Mouse (Mus musculus) liver, postnatal 0 days (tissue): Measurements from ENCODE around the gene Abcg2. TPM values are rescaled to one million over a fixed set of nuclear protein-coding genes. Genes with fewer than 3 reads are reported as not detected.

Experiments used
- ATAC-seq: fragments of 200-750 bp; cut with Nextera tagmentation; 2 replicates; pipeline ENCODE4 v1.8.0; 2017; ENCODE audit warnings: mild to moderate bottlenecking, moderate library complexity
- DNase-seq: peaks from one replicate; pipeline ENCODE4 v3.0.0-alpha.2; 2016
- H3K27ac ChIP-seq: fragments of 300-500 bp; sonication (generic); 2 replicates; pipeline ENCODE4 v1.5.1; 2014; ENCODE audit warnings: antibody characterized with exemption, moderate library complexity, mild to moderate bottlenecking, low read depth
- H3K27me3 ChIP-seq: fragments of 300-500 bp; sonication (generic); 2 replicates; pipeline ENCODE4 v1.6.1; 2014; ENCODE audit warnings: low read length, control low read depth, mixed read lengths; ENCODE audit not compliant: insufficient read depth
- H3K36me3 ChIP-seq: fragments of 300-500 bp; sonication (generic); replicated peaks from 2 replicates; pipeline ENCODE4 v1.6.1; 2014; ENCODE audit warnings: mild to moderate bottlenecking, control low read depth, low read length, moderate library complexity, mixed read lengths; ENCODE audit not compliant: insufficient read depth
- H3K4me1 ChIP-seq: fragments of 300-500 bp; sonication (generic); 2 replicates; pipeline ENCODE4 v1.6.1; 2014; ENCODE audit warnings: antibody characterized with exemption, mild to moderate bottlenecking, control low read depth; ENCODE audit not compliant: insufficient read depth
- H3K4me2 ChIP-seq: fragments of 300-500 bp; sonication (generic); 2 replicates; pipeline ENCODE4 v1.6.1; 2014; ENCODE audit warnings: low read depth, mild to moderate bottlenecking, low read length, moderate library complexity, mixed read lengths
- H3K4me3 ChIP-seq: fragments of 300-500 bp; sonication (generic); 2 replicates; pipeline ENCODE4 v1.5.1; 2014; ENCODE audit warnings: low read depth, low read length
- H3K9ac ChIP-seq: fragments of 300-500 bp; sonication (generic); replicated peaks from 2 replicates; pipeline ENCODE4 v1.6.1; 2014; ENCODE audit warnings: mild to moderate bottlenecking, moderate library complexity
- H3K9me3 ChIP-seq: fragments of 300-500 bp; sonication (generic); 2 replicates; pipeline ENCODE4 v1.6.1; 2016; ENCODE audit warnings: mild to moderate bottlenecking, control low read depth, low read length, mixed read lengths
- CTCF ChIP-seq: sonication (generic); IDR thresholded peaks from 2 replicates; pipeline ENCODE4 v1.5.1; 2016; ENCODE audit warnings: antibody characterized with exemption, low read depth
- EP300 ChIP-seq: IDR thresholded peaks from 2 replicates; pipeline ENCODE4 v1.6.1; 2016; ENCODE audit warnings: antibody characterized with exemption, low read depth, mild to moderate bottlenecking
- WGBS: fragments of 180-500 bp; shearing (Covaris S2); extraction: QIAGEN DNeasy Blood & Tissue Kit; methylation state at CpG from one replicate; pipeline ENCODE4 v1.1.7; 2014; ENCODE audit not compliant: insufficient replicate concordance; 5-methylcytosine and 5-hydroxymethylcytosine counted together
- polyA plus RNA-seq: library from polyadenylated mRNA; unstranded; fragments of >200 nt; fragmentation: Nextera tagmentation; extraction: Ambion mirVana; gene quantifications from 2 replicates; pipeline ENCODE4 v1.2.1, GENCODE M21; 2015

Gene Abcg2
- polyA plus RNA-seq, 1 experiment from 2014 or later: 90.1 TPM

GRCm38 (mm10) chr6:58648100-58648749 is 63.9 kb downstream of the Abcg2 start:
- H3K4me2 ChIP-seq: peak overlapping the region; percentile 56
- DNase-seq (no peak), ATAC-seq (peak; percentile 85)
- peaks cover 7% of the 10 kb centered on the region; the same call in 1 of the 2 replicates for H3K36me3 ChIP-seq
- peaks cover 15% of the 10 kb centered on the region for H3K4me1 ChIP-seq
- peak overlapping the region; percentile 2; the same call in 1 of the 2 replicates for H3K4me3 ChIP-seq
- no peak overlapping the region for H3K9ac ChIP-seq
- H3K27me3 ChIP-seq: no peaks in the 10 kb centered on the region
- TF ChIP-seq EP300: peak; percentile 97
- no peak for TF ChIP-seq CTCF
- H3K27ac ChIP-seq: peak overlapping the region; percentile 64
- no peaks in the 10 kb centered on the region for H3K9me3 ChIP-seq
- WGBS: 40% methylated on average over 3 of the region's 3 CpGs

- ATAC-seq (no peak), DNase-seq (no peak)
- Histone ChIP-seq H3K9ac (no peak overlapping the region), H3K36me3 (peaks cover 7% of the 10 kb centered on the region; the same call in 1 of the 2 replicates), H3K27ac (no peak overlapping the region), H3K4me1 (peaks cover 13% of the 10 kb centered on the region), H3K4me2 (no peak overlapping the region), H3K9me3 (no peaks in the 10 kb centered on the region), H3K4me3 (no peak overlapping the region), H3K27me3 (no peaks in the 10 kb centered on the region)
- no peak for TF ChIP-seq EP300
- TF ChIP-seq CTCF: no peak
- WGBS: 87% methylated on average over 3 of the region's 3 CpGs
Measured at GRCm38 (mm10) chr6:58650136-58650535, 65.8 kb downstream of the Abcg2 start.

GRCm38 (mm10) chr6:58651038-58651437 is 66.7 kb downstream of the Abcg2 start:
- H3K4me3 ChIP-seq: no peak overlapping the region
- no peak overlapping the region for H3K27ac ChIP-seq
- no peaks in the 10 kb centered on the region for H3K27me3 ChIP-seq
- H3K9me3 ChIP-seq: no peaks in the 10 kb centered on the region
- no peak for TF ChIP-seq EP300
- TF ChIP-seq CTCF: no peak
- WGBS: 56% methylated on average over 1 of the region's 1 CpGs
- ATAC-seq: no peak
- H3K36me3 ChIP-seq: peaks cover 12% of the 10 kb centered on the region; the same call in 1 of the 2 replicates
- H3K9ac ChIP-seq: no peak overlapping the region
- DNase-seq: no peak
- peaks cover 13% of the 10 kb centered on the region for H3K4me1 ChIP-seq
- H3K4me2 ChIP-seq: no peak overlapping the region

GRCm38 (mm10) chr6:58660951-58661575 is 76.7 kb downstream of the Abcg2 start:
- 72% methylated on average over 3 of the region's 3 CpGs for WGBS
- Histone ChIP-seq H3K9me3 (no peaks in the 10 kb centered on the region), H3K27me3 (no peaks in the 10 kb centered on the region), H3K9ac (no peak overlapping the region), H3K4me1 (no peaks in the 10 kb centered on the region), H3K4me2 (no peak overlapping the region), H3K4me3 (no peak overlapping the region), H3K36me3 (peaks cover 35% of the 10 kb centered on the region), H3K27ac (no peak overlapping the region)
- TF ChIP-seq EP300 (no peak), CTCF (no peak)
- DNase-seq (no peak), ATAC-seq (no peak)

GRCm38 (mm10) chr6:58677802-58678201 is 93.5 kb downstream of the Abcg2 start:
- no peak overlapping the region for H3K4me2 ChIP-seq
- no peak overlapping the region for H3K4me3 ChIP-seq
- H3K9me3 ChIP-seq: no peaks in the 10 kb centered on the region
- no peaks in the 10 kb centered on the region for H3K4me1 ChIP-seq
- 95% methylated on average over 1 of the region's 1 CpGs for WGBS
- TF ChIP-seq CTCF (no peak), EP300 (no peak)
- no peak for ATAC-seq
- no peak overlapping the region for H3K27ac ChIP-seq
- no peaks in the 10 kb centered on the region for H3K27me3 ChIP-seq
- no peak for DNase-seq
- H3K36me3 ChIP-seq: peaks cover 50% of the 10 kb centered on the region
- H3K9ac ChIP-seq: no peak overlapping the region

GRCm38 (mm10) chr6:58678530-58678929 is 94.2 kb downstream of the Abcg2 start:
- ATAC-seq: no peak
- no peak for TF ChIP-seq EP300
- no peak for TF ChIP-seq CTCF
- WGBS: 96% methylated on average over 3 of the region's 3 CpGs

More at GRCm38 (mm10) chr6:58678530-58678929, 94.2 kb downstream of the Abcg2 start:
- no peak overlapping the region for H3K9ac ChIP-seq
- H3K9me3 ChIP-seq: no peaks in the 10 kb centered on the region
- H3K4me3 ChIP-seq: no peak overlapping the region
- no peaks in the 10 kb centered on the region for H3K4me1 ChIP-seq
- no peak overlapping the region for H3K4me2 ChIP-seq
- DNase-seq: no peak
- H3K27me3 ChIP-seq: no peaks in the 10 kb centered on the region
- H3K27ac ChIP-seq: no peak overlapping the region
- H3K36me3 ChIP-seq: peaks cover 50% of the 10 kb centered on the region
